Mouse (Mus musculus) layer of hippocampus, postnatal 25 days (tissue): ENCODE data around the gene Sesn1. TPM values are rescaled to one million over a fixed set of nuclear protein-coding genes. Genes with fewer than 3 reads are reported as not detected.
"Not testable (repeated sequence)": the region's sequence is repeated elsewhere in the genome, so short reads cannot be mapped to it uniquely, and the experiment has no call there.

ENCODE experiments used
- DNase-seq, 2 experiments: peaks; one replicate each; pipeline ENCODE4 v3.0.0; 2022; ENCODE audit warnings: mixed read lengths in 2 of 2, low spot score in 1 of 2; ENCODE audit errors: extremely low spot score in 1 of 2
- total RNA-seq, 2 experiments: library from RNA; stranded (reverse); gene quantifications; 2 replicates each; pipeline ENCODE4 v1.2.3; 2021

Sesn1 gene
- total RNA-seq, 2 experiments from 2014 or later = 45.4 to 51.1 TPM

DNA sequence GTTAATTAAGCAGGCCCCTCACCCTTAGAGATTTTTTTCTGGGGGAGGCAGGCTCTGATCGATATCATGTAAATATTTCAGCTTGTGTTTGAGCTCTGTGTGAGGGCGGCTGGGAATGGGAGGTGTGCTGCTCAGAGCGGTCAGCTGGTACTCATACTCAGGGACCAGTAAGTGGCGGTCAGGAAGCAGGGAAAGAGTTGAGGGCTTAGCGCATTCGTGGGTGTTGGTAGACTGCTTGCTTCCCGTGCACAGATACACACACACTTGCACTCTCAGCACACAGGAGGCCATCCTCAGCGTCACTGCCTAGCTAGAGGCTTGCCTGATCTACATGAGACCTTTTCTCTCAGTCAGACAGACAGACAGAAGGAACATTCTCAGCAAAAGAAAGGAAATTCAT, 91.7 kb downstream of the Sesn1 start:
- DNase-seq = no peak

DNA sequence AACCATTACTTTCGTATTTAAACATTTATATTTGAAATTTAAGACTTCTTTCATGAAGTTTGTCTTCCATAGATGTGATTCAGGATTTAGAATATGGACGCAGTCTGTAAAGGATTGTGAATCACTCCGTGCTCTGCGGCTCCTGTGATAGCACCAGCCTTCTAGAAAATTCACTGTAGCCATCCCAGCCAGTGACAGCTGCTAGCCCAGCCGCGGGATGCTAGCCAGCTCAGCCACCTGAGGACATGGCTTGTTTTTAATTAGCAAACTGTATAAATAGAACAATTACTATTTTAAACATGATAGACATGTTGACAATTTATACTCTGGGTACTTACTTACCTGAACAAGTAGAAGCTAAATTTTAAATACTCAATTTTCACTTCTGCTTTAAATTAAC, 92.1 kb downstream of the Sesn1 start:
- DNase-seq = no peak

DNA sequence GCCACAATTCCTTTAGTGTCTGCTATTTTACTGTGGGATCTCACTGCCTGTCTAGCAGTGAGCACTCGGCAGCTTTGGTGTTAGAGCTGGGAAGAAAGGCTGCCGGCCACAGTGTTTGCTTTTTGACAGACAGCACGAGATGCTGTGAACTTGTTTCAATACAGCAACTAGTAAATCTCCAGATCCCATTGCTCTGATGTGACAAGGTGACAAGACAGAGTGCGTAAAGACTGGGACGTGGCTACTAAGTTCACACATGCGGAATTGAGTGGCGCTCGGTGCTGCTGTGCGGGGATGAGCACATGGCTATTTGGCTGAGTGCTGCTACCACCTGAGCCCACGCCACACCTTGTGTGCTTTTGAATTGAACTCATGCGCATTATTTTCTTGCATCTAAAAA, 97.7 kb downstream of the Sesn1 start:
- DNase-seq = no peak

DNA sequence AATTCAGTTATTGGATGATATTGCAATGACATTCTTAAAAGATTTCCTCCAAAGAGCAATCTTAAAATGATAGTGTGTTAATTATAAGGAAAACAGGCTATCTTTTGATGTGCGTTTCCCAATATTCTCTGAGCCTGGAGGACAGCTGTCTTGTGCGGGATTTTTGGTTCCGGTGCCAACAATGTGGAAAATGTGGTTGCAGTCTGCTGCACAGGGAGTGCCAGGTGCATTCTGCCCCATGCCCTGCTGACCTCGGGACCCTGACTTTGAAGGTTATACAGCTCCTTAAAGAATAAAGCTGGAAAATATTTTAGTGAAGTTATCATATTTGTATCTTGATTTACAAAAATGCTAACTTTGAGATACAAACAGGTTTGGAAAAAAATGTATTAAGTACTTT, 98.2 kb downstream of the Sesn1 start:
- no peak for DNase-seq

DNA sequence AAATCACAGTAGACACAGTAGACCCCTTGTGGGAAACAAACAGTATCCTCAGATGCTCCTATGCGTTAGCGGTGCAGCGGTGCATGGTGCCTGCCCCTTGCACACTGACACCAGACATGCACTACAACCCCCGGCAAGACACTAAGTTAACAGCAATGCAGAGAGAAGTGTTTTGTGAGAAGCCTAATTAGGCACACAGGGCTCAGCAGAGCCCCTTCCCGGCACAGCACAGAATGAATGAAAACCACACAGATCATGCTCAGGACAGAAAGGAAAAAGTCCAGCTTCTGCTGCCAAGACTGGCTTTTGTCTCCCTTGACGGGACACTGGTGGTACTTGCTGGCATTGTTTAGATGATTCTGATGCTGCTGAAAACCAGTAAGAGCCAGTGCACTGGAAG, 99.2 kb downstream of the Sesn1 start:
- no peak for DNase-seq

GRCm38 (mm10) chr10:41912290-41912994, 102.7 kb downstream of the Sesn1 start:
- DNase-seq = no peak

DNA sequence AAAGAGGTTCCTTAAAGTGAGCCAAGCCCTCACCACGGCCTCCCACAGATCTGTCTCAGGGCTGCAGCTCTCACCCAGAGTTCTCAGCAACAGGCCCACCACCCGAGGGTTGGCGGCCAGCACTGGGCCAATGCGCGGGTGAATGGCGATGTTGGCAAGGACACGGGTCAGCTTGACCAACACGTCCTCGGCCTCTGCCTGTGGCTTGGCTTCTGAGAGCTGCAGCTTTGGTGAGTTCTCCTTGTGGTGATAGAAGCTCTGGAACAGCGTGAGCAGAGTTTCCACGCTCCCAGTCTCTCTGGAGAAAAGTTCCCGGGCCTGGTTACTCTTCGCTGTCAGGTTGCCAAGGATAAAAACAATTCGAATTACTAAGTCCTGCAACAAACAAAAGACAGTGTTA, 117.0 kb downstream of the Sesn1 start:
- DNase-seq = no peak

- no peak for DNase-seq
Measured at GRCm38 (mm10) chr10:41930966-41931365, 121.2 kb downstream of the Sesn1 start.

GRCm38 (mm10) chr10:41931962-41932361, 122.2 kb downstream of the Sesn1 start:
- peak; percentile 55 to 58 for DNase-seq

GRCm38 (mm10) chr10:41932943-41933342, 123.2 kb downstream of the Sesn1 start:
- no peak for DNase-seq

DNA sequence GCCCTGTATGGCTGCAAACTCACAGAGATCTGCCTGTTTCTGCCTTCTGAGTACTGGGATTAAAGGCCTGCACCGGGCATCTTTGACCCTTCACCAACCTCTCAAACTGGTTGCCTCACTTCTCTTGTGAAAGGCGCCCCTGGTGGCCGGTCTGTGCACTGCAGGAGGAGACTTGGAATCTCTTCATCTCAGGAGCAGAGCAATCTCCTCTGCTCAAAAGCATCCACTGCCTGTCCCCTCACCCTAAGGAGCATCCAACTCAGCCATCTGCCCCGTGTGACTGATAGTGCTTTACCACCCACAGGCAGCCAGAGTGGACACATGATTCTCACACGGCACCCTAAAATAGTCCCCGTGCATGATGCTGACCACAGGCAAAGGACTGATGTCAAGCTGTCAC, 123.8 kb downstream of the Sesn1 start:
- peak; percentile 23 to 68 for DNase-seq

DNA sequence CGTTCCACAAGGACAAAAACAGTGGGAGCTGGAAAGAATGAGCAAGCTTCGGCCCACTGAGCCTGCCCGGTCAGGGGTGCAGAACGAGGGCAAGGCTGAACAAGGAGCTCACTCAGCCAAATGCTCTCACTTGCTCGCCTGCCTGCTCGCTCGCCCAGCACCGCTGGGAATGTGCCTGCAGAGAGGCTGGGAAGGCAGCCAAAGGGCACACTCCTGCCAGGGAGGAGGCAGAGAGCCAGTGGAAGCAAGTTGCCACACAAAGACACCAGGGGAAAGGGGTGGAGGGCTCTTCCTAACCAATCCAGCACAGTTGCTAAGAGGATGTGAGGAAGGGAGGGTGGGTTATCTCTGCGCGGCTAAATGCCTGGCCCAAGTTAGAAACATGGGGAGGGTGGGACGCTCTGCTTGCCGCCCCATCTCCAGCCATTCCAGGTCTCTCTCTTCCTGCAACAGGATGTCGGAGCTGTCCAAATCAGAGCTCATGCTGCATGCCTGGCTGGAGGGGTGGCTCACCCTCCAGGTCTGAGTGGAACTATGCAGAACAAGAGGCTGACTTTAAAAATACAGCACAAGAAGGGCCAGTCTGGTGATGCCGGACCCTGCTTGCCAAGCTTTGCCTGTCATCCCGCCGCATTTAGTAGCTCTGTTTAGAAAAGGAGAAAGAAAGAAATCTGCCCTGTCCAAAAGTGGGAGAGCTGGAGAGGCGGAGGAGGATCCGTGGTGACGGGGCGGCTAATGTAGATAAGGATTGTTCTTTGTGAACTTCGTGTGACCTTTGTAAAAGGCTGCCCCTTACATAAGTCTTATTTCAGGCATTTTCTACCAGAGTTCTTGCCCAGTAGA, 125.1 kb downstream of the Sesn1 start:
- DNase-seq = peak; percentile 64 to 72

GRCm38 (mm10) chr10:41935476-41935829, 125.7 kb downstream of the Sesn1 start:
- no peak for DNase-seq

GRCm38 (mm10) chr10:41936100-41936499, 126.4 kb downstream of the Sesn1 start:
- peak; percentile 38 to 48 for DNase-seq

- no peak for DNase-seq
Measured at GRCm38 (mm10) chr10:41937176-41937575, 127.4 kb downstream of the Sesn1 start.

GRCm38 (mm10) chr10:41939090-41939489, 129.4 kb downstream of the Sesn1 start:
- no peak for DNase-seq

DNA sequence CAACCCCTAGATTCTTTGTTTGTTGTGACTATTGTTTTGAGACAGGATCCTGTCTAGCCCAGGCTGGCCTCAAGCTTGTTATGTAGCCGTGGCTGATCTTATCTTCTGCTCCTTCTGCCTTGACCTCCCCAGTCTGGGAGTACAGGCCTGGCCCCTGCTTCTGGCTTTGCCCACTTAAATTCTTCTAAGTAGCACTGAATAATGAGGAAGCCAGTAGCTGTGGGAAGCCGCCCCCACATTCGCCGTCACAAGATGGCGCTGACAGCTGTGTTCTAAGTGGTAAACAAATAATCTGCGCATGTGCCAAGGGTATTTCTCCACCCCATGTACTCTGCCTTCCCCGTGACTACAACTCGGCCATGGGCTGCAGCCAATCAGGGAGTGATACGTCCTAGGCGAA, 142.6 kb downstream of the Sesn1 start:
- not testable (repeated sequence) for DNase-seq

DNA sequence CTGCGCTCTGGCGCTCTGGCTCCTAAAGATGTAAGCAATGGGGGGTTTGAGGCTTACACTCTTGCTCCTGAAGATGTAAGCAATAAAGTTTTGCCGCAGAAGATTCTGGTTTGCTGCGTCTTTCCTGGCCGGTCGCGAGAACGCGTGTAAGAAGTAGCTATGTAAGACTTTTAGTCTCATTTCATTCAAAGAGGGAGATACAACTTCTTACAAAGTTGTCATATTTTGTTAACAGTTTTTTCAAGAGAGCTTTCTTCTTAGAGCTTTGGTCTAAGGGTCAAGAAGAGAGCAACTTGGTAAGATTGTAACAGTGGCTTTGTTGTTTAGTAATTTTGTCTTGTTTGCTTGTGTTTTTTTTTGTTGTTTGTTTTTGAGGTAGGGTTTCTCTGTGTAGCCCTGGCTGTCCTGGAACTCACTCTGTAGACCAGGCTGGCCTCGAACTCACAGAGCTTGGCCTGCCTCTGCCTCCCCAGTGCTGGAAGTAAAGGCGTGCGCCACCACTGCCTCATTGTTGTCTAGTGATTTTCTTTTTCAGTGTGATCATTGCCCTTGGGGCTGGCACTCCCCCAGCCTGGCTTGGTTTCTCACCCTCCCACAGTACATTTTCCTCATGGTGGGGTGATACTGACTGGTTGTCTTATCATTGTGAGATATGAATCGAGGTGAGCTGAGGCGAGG, 143.3 kb downstream of the Sesn1 start:
- DNase-seq = no peak

DNA sequence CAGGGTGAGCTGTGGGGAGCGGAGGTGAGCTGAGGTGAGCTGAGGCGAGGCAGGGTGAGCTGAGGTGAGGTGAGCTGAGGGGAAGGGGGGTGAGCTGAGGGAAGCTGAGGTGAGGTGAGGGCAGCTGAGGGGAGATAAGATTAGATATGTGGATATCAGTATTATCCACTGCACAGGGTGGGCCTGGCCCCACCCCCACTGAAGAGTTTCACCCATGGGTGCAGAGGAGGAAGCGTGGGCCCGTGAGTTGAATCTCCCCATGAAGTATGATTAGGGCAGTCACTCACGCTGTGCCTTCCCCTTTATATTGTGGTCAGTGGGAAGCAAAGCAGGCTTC, 143.8 kb downstream of the Sesn1 start:
- no peak for DNase-seq

GRCm38 (mm10) chr10:41957421-41958225, 147.9 kb downstream of the Sesn1 start:
- DNase-seq = no peak
